Mouse (Mus musculus): Measurements from ENCODE around the gene Setd5.

Gene Setd5

DNA sequence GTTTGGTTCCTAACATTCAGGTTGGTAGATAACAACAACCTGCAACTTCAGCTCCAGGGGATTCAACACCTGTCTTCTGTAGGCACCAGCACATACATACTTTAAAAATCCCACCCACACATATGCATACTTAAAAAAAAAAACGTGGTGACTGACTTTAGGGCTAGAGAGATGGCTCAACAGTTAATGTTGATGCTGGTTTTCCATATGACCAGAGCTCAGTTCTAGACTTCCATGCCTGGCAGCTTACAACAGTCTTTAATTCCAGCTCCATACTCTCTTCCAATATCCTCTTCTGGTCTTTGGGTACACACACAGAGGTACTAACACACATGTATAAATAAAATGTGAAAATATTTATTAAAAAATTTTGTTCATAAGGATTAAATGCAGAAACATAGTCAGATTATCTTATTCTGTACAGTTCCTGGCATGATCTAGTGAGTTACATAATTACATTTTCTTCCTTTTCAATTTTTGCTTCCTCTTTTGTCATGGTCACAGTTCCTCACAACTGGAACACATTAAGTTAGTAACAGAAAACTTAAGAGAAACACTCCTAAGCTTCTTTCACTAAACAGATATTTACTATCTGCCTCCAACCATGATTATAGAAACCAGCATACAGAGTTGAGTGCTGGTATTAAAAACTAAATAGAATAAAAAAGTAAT lies 16.1 kb upstream of the Setd5 start:
- no peak for DNase-seq

DNA sequence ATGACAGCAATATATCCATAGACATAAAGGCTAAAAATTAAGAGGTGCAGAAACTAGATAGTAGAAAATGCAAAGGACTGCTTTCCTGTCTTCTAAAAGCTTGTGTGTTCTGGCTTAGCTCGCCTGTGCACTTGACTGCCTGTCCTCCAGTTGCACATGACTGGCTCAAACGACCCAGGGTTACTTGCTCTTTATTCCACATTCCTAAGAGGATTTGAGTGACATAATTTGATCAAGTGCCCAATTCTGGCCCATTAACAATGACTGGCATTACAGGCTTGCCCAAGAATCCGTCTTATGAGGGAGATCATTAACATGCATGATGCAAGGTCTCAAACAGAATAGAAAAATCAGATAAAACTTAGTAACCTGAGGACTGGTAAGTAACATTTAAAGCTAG lies 14.9 kb upstream of the Setd5 start:
- DNase-seq = no peak

DNA sequence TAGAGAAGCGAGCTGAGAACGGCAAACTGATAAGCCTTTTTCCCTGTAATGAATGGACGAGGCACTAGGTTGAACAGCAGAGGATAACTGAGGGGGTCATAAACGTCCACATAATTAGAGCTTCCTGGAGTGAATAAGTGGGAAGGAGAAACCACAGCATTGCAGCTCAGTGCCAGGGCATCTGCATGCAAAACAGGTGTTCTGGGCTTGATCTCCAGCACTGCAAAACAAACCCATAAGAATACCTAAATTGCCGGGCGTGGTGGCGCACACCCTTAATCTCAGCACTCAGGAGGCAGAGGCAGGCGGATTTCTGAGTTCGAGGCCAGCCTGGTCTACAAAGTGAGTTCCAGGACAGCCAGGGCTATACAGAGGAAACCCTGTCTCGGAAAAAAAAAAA lies 13.8 kb upstream of the Setd5 start:
- no peak for DNase-seq

DNA sequence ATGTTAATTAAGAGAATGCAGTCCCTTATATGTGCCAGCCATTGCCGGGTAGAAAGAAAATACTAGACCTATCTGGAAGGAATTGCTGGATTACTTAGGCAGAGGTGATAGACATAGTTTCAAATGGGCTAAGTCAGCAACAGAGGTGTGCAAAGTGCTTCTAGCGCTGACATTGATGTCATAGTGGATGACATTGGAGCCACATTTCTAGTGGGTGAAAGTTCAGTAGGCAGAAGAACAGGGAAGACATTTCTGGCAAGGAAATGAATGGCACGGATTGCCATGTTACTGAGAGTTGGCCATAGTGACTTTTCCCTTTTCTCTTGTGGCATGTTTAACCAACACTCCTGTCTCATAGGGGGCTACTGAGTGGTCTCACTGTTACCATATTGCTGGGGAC lies 12.0 kb upstream of the Setd5 start:
- DNase-seq = no peak

DNA sequence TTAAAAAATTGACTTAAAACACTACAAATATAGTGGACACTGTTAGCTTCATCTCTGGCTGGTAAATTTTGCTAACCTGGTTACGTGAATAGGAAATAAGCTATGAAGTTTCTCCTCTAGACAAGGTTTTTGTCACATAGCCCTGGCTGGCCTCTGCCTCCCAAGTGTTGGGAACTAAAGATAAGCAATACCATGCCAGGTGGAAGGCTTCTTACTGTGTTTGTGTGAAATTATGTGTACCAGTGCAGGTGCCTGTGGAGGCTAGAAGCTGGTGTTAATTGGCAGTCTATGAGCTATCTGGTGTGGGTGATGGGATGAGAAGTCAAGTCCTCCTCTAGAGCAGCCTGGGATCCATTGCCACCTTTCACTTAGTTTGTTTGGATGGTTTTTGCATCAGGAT lies 8.0 kb upstream of the Setd5 start:
- DNase-seq = no peak

DNA sequence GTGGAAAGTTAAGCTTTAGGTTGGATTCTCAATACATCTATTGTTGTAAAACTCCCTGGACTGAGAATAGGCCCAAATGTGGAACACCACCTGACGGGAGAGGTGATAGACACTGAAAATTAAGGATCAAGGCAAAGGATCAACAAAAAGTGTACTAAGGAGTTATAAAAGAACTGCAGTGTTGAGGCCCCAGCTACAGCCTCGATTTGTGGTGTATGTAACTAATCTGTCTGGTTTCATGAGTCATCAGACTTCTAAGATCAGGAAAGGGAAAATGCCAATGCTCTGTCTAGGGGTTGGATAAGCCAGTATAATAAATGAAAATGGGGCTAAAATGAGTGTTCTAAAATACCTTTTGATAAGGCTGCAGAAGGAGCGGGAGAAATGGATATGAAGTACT lies 1.9 kb upstream of the Setd5 start:
- no peak for DNase-seq

DNA sequence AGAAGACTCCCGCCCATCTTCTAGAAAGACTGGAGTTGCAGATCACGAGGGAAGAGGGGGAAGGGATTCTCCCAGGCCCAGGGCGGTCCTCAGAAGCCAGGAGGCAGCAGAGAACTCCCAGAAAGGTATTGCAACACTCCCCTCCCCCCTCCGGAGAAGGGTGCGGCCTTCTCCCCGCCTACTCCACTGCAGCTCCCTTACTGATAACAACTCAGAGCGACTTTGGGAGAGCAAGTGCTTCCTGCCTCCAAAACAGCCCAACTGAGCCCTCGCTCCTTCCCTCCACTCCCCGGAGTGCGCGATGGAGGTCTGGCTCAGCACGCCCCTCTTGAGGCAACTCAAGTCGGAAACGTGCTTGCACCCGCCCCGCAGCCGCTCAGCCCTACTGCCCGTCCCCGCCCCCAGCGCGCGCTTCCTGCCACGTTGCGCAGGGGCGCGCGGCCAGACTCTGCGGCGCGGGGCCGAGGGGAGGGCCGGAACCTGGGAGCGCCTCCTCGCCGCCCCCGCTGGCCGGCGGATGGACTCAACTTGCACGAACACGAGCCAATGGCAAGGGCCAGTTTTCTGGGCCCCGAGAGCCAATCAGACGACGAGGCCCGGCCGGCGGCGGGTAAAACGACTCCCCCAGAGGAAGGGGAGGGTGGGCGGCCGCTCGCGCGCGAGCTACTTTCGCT lies 1.0 kb upstream of the Setd5 start:
- peak; percentile 95 to 97 for DNase-seq

DNA sequence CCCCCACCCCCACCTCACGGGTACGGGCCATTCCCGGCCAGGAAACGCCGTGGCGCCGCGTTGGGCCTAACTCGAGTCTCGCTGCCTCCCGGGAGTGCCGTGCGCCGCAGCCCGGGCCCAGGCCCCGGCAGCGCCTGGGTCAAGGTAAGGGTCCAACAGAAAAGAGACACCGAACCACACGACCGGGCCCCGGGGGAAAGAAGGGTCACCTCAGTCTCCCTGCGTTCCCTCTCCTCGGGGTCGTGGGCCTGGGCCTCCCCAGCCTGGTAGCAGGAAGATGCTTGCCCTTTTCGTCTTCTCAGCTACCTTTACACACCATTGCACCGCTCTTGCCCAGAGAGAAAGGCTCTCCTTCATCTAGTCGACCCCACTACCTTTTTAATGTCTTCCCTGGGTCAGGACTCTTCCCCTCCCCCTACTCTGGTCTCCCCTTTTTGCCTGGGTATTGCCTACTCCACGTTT lies 435 bp downstream of the Setd5 start:
- DNase-seq = no peak

DNA sequence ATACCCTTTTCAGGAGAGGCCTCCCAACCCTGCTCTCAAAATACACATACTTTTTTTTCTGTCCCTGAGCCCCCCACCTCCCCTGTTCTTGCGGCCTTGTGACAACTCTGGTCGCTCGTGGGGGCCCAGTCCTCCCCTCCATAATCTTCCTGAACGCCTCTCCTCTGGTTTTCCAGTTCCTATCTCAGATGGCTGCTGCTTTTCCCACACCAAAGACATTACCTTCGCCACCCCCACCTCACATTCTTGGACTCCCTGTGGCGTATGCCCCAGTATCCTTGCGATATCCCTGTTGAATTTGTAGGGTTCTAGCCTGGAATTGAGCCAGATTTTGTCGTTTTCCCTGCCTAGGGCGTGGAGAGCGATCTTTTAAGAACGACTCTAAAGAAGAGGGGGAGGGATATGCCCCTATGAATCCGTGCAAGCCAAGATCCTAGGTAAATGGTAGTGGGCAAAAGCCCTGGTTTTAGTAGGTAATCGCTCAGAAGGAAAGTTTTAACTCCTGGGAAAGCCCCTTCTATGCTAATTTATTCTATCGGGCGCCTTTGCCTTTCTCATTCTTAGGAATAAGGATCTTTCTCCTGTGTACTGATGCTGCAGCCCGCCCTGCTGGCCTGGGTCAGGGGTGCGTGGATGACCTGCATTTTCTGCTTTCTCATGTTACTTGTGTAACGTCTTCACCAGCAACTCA lies 1.0 kb downstream of the Setd5 start:
- DNase-seq = peak; percentile 44 to 49

DNA sequence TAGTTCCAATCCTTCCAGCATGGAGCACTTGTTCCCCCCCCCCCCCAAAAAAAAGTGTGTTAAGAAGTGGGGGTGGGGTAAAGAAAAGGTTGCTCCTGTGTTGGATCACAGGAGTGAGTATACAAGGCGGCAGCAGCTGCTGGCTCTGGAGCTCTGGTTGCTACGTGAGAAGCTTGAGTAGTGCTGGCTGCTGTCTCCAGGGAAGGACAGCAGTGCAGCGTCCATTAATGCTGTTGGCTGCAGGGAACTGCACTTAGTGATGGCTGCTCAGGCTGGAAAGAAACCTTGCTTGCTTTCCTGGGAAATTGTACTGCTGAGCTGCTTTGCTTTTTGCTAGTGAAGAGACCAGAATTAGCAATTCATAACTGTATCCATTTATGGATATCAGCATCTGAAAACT lies 2.3 kb downstream of the Setd5 start:
- peak; percentile 27 to 33 for DNase-seq

DNA sequence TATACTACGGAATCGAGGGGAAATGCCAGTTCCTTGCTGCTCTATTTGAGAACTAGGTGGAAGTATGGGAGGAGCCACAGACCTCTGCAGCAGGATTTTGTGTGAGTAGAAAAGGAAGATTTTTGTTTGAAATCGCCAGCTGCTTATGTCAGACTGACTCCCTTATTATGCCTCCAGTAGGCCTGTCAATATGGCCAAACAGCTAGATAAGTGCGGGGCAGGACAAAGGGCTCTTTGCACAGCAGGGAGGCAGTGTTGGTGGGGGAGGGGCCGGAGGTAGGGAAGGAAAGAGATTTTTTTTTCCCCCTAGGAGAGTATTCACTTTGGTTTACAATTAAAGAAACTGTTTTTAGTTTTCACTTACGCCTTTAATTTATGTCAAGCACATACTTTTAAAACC lies 5.1 kb downstream of the Setd5 start:
- DNase-seq = peak in 1 of 2 experiments; percentile 51

DNA sequence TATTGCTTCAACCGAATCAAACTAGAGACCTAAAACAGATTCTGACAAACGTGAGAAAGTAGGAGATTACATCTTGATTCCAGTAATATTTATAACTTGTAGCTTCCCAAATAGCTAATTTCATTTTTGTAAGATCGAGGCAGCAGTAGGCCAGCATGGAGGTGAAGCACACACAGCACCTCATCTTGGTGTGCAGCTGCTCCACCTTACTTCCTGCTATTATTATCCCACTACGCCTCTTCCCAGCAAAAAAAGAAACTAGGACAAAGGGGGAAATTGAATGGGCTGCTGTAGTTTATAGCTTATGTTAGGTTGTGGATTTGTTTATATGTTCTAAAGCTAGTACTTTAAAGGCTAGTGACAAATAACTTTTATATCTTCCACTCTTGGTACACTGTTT lies 7.4 kb downstream of the Setd5 start:
- peak in 1 of 2 experiments; percentile 12 for DNase-seq

DNA sequence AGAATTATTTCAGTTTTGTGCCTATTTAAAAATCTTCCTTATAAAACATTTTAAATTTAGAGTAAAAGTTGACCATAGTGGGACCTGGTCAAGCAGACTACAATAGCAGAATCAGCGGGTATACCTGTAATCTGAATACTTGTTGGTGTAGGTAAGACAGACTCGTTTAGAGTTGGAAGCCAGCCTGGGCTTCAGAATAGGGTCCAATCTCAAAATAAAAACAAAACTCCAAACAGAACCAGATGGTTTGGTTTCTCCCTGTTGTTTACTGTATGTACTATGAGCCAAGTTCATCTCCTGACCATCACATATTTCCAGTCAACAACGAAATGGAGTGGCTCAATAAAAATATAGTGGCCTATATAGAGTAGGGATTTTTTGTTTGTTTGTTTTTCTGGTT lies 16.0 kb downstream of the Setd5 start:
- peak in 1 of 2 experiments; percentile 56 for DNase-seq

DNA sequence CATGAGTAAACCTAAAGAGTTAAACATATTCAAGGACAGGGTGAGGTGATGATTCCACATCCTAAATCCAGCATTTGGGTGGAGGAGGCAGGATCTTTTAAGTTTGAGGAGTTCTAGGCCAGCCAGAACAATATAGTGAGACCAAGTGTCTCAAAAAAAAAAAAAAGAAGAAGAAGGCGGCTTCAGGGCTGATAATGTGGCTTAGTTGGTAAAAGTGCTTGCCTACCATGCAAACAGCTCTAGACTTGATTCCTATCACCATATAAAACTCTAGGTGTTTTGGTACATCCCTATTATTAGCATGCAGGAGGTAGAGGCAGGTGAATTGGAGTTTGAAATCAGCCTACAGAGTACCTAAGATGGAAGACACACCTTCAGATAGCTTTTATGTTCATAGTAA lies 18.4 kb downstream of the Setd5 start:
- no peak for DNase-seq

DNA sequence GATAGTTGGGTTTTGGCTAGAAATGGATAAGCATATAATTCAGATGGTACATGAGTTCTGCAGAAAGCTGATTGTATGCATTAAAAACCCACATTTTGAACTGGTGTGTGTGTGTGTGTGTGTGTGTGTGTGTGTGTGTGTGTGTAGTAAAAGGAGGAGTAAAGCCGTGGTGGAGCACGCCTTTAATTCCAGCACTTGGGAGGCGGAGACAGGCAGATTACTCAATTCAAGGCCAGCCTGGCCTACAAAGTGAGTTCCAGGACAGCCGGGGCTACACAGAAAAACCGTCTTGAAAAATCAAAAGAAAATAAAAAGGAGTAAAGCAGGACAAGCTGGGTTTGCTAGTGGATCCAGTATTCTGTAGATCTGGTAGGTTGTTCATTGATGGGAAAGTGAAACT lies 20.5 kb downstream of the Setd5 start:
- peak in 1 of 2 experiments; percentile 18 for DNase-seq

DNA sequence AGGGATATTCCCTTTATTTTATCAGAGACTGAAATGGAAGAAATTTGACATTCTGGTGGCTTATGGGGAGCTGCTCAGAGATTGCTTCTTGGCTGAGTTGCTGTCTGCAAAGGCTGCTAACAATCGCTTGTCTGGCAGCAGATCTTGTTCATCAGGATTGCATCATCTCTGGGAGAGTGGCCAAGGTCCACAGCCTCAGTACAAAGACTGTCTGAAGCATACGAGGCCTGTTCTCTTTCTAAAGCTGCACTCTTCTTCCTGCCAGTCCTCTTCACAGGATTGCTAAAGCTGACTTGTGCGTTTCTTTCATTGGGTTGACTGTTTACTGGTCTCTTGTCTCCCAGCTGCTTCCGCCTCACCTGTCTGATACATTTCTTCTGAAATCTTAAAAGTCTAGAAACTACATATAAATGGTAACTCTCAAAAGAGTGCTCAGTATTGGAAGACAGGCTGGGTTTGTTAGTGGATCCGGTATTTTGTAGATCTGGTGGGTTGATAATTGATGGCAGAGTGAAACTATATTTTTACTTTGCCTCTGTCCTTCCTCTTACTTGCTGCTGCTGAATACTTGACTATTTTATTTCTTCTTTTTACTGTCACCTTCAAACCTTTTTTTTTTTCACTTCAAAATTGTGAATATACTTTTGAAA lies 22.6 kb downstream of the Setd5 start:
- peak; percentile 91 to 95 for DNase-seq

DNA sequence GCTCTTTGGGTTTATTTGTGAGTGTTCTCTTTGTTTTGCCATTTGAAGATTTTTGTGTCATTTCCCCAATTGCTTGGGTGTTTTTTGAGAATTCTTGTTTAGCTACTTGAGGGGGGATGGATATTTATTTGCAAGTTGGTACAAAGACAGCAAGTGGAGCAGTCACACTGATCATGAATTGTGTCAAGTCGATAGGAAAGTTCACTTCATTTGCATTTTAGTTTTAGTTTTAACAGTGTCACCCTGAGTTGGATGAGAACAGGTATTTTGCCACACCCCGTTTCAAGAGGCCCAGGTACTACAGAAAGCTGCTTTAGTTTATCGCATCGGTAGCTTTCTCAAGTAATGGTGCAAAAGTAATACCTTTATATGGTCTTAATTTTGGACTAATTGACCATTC lies 25.4 kb downstream of the Setd5 start:
- no peak for DNase-seq

DNA sequence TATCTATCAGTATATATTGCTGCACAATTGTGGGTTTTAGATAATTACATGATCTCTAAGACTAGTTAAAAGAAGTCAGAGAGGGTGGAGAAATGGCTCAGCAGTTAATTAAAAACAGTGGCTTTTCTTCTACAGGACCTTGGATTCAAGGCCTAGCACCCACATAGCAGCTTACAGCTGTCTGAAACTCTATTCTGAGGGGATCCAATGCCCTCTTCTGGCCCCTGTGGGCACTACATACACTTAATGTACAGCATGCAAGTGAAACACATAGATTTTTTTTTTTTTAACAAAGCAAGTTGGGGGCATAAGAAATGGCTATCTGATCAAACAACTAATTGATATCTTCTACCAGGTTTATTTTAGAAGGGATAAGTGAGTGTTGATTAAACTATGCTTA lies 26.6 kb downstream of the Setd5 start:
- peak; percentile 44 to 72 for DNase-seq

DNA sequence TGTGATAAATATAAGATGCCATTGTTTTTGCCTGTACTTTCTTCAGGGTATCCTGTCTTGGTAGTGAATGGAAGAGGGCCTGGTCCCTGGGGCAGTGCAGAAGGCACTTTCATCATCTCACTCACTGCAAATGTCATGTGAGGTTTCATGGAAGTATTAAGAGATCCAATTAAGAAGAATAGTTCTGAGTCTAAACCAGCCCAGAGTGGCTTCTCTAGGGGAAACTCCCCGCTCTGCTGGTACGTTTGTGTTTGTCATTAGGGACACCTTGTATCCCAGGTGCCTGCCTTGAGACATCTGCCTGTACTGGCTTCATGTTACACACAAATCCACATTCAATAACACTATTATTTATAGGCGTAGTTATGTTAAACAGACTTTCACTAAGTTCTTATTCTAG lies 32.2 kb downstream of the Setd5 start:
- no peak for DNase-seq

DNA sequence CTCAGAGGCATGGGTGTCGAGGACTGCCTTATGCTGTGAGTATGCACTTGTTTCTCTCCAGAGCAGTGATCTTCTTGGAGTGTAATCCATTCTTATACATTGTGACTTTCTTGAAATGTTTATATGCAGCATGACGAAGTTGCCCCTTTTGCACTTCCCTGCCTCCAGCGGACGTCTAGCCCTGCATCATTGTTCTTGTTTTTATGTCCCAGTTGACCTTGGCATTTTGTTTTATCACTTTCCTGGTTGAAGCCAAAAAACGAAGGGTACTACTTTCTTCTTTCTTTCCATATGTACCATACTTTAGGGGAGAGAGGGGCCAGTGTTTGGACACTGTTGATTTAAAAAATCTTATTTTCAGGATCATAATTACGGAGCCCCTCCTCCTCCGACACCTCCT lies 32.8 kb downstream of the Setd5 start:
- no peak for DNase-seq

DNA sequence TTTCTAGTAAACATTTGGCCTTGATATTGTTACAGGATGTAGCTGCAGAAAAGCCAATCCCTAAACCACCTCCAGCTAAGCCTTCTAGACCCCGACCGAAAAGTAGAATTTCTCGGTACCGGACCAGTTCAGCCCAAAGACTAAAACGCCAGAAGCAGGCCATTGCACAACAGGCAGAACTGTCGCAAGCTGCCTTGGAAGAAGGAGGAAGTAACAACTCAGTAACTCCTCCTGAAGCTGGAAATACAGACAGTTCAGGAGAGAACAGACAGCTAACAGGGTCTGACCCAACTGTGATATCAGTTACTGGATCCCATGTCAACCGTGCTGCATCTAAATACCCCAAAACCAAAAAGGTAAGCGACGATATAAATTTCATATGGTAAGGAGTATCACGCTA lies 43.6 kb downstream of the Setd5 start:
- no peak for DNase-seq

DNA sequence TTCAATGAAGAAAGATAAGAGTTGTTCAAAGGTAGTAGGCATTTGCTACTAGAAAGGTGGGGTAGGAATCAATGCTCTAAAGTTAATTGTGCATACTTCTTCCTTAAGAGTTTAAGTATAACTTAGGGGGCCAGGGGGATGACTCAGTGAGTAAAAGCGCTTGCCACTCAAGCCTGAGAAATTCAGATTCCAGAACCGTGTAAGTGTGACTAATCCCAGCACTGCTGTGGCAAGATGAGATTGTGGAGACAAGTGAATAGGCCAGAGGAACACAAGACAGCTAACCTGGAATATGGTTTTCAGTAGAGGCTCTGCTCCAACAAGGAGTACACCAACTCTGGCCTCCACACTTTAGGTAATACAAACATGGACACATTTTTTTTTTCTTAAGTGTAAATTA lies 56.2 kb downstream of the Setd5 start:
- DNase-seq = no peak

DNA sequence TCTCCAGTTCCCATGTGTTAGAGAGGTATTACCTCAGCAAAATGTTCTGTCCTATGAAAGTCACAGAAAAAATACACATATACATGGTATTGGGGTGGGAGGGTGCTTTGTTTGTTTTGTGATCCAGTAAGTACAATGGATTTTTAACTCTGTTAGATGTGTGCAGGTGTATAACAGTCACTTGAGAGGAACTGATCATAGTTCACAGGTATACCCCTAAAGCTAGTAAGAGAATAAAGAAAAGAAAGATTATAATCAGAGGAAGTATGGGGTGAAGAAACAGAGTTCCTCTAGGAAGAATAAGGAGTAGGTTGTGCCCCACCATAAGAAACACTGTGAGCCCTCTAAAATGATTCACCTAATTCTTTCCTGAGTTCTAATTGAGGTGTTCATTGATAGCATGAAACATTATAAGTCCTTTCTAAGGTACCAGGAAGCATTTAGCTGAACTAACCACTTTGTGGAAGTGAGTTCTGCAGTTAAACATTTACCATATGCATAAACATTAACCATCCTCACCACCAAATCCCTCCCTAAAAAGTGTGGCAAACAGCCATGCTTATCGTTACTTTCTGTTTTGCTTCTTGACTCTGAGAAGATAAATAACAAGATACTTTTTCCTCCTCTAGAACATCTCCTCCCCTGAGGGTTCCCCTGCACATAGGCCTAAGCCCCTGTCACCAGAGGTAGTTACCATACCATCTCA lies 64.4 kb downstream of the Setd5 start:
- no peak for DNase-seq
